Mouse (Mus musculus) MEL (cell line): ENCODE data around the gene Edem3. TPM values are rescaled to one million over a fixed set of nuclear protein-coding genes. Genes with fewer than 3 reads are reported as not detected.

ENCODE experiments used
- DNase-seq: peaks from one replicate; pipeline ENCODE4 v3.0.0; 2011; ENCODE audit warnings: low read depth, low spot score
- H3K27ac ChIP-seq: 2 replicates; pipeline ENCODE4 v1.5.1; 2012; ENCODE audit warnings: low read depth, mild to moderate bottlenecking, control low read depth, low read length, moderate library complexity; ENCODE audit not compliant: control insufficient read depth
- H3K27me3 ChIP-seq, 2 experiments: fragments of 150-350 bp in 1 of 2; sonication (generic) in 1 of 2; 2 replicates each; pipeline ENCODE4 v1.6.1; 2012; ENCODE audit warnings: low read length in 2 of 2, mild to moderate bottlenecking in 2 of 2, improper control_type of control experiment in 1 of 2, moderate library complexity in 1 of 2; ENCODE audit not compliant: insufficient read depth in 2 of 2, control insufficient read depth in 1 of 2
- H3K36me3 ChIP-seq, 2 experiments: 2 replicates each; pipeline ENCODE4 v1.6.1; 2012 to 2014; ENCODE audit warnings: low read length in 2 of 2, improper control_type of control experiment in 1 of 2, inconsistent platforms in 1 of 2, mild to moderate bottlenecking in 1 of 2; ENCODE audit not compliant: insufficient read depth in 2 of 2, control insufficient read depth in 1 of 2
- H3K4me1 ChIP-seq, 2 experiments: fragments of 150-350 bp in 1 of 2; sonication (generic) in 1 of 2; 2 replicates each; pipeline ENCODE4 v1.6.1; 2012; ENCODE audit warnings: low read length in 2 of 2, improper control_type of control experiment in 1 of 2, mild to moderate bottlenecking in 1 of 2; ENCODE audit not compliant: insufficient read depth in 2 of 2, control insufficient read depth in 1 of 2
- H3K4me3 ChIP-seq, 2 experiments: fragments of 150-350 bp in 1 of 2; sonication (generic) in 1 of 2; 2 replicates each; pipeline ENCODE4 v1.5.1; 2012; ENCODE audit warnings: low read depth in 2 of 2, low read length in 2 of 2, mild to moderate bottlenecking in 2 of 2, moderate library complexity in 2 of 2, control low read depth in 1 of 2, improper control_type of control experiment in 1 of 2; ENCODE audit not compliant: control insufficient read depth in 1 of 2, insufficient read depth in 1 of 2
- H3K79me2 ChIP-seq: 2 replicates; pipeline ENCODE4 v1.6.1; 2012; ENCODE audit warnings: mild to moderate bottlenecking, low read length, moderate library complexity; ENCODE audit not compliant: control insufficient read depth, poor library complexity, insufficient read depth
- H3K9ac ChIP-seq: 2 replicates; pipeline ENCODE4 v1.6.1; 2012; ENCODE audit warnings: low read depth, mild to moderate bottlenecking, control low read depth, low read length, moderate library complexity; ENCODE audit not compliant: control insufficient read depth, poor library complexity, severe bottlenecking
- H3K9me3 ChIP-seq: fragments of 150-350 bp; sonication (generic); replicated peaks from 2 replicates; pipeline ENCODE4 v1.6.1; 2012; ENCODE audit warnings: mild to moderate bottlenecking, low read length, improper control_type of control experiment, moderate library complexity; ENCODE audit not compliant: insufficient read depth
- BHLHE40 ChIP-seq: IDR thresholded peaks from 2 replicates; pipeline ENCODE4 v1.6.1; 2012; ENCODE audit warnings: low read depth, mild to moderate bottlenecking, inconsistent platforms, low read length, improper control_type of control experiment, borderline replicate concordance
- CHD1 ChIP-seq: IDR thresholded peaks from 2 replicates; pipeline ENCODE4 v1.6.1; 2012; ENCODE audit warnings: low read depth, mild to moderate bottlenecking, inconsistent platforms, low read length, improper control_type of control experiment
- CTCF ChIP-seq, 3 experiments: IDR thresholded peaks in 2 of 3; conservative IDR thresholded peaks in 1 of 3; 2 replicates each; pipeline ENCODE4 v1.5.1; 2011 to 2012; ENCODE audit warnings: low read length in 3 of 3, low read depth in 2 of 3, mild to moderate bottlenecking in 2 of 3, improper control_type of control experiment in 1 of 3, inconsistent platforms in 1 of 3, mixed read lengths in 1 of 3, moderate library complexity in 1 of 3; ENCODE audit not compliant: control insufficient read depth in 1 of 3, insufficient read depth in 1 of 3, poor library complexity in 1 of 3, severe bottlenecking in 1 of 3
- ELF1 ChIP-seq: IDR thresholded peaks from 2 replicates; pipeline ENCODE4 v1.6.1; 2014; ENCODE audit warnings: low read depth, mild to moderate bottlenecking, inconsistent platforms, low read length, improper control_type of control experiment, moderate library complexity
- EP300 ChIP-seq, 2 experiments: IDR thresholded peaks; 2 replicates each; pipeline ENCODE4 v1.6.1; 2011; ENCODE audit warnings: improper control_type of control experiment in 2 of 2, low read length in 2 of 2, low read depth in 1 of 2, mild to moderate bottlenecking in 1 of 2
- ETS1 ChIP-seq: IDR thresholded peaks from 2 replicates; pipeline ENCODE4 v1.6.1; 2012; ENCODE audit warnings: low read depth, mild to moderate bottlenecking, inconsistent platforms, low read length, improper control_type of control experiment, moderate library complexity
- GABPA ChIP-seq: IDR thresholded peaks from 2 replicates; pipeline ENCODE4 v1.6.1; 2012; ENCODE audit warnings: low read depth, mild to moderate bottlenecking, inconsistent platforms, low read length, improper control_type of control experiment, moderate library complexity
- GATA1 ChIP-seq: IDR thresholded peaks from 2 replicates; pipeline ENCODE4 v1.6.1; 2011; ENCODE audit warnings: low read depth, low read length, improper control_type of control experiment
- HCFC1 ChIP-seq: IDR thresholded peaks from 2 replicates; pipeline ENCODE4 v1.6.1; 2012; ENCODE audit warnings: low read depth, mild to moderate bottlenecking, inconsistent platforms, low read length, improper control_type of control experiment, moderate library complexity
- JUND ChIP-seq: IDR thresholded peaks from 2 replicates; pipeline ENCODE4 v1.6.1; 2011; ENCODE audit warnings: low read depth, mild to moderate bottlenecking, improper control_type of control experiment, low read length
- KAT2A ChIP-seq: conservative IDR thresholded peaks from 2 replicates; pipeline ENCODE4 v1.6.1; 2012; ENCODE audit warnings: low read depth, low read length, improper control_type of control experiment, inconsistent platforms
- MAFK ChIP-seq: IDR thresholded peaks from 2 replicates; pipeline ENCODE4 v1.6.1; 2011; ENCODE audit warnings: low read depth, mild to moderate bottlenecking, low read length, improper control_type of control experiment, borderline replicate concordance
- MAZ ChIP-seq: IDR thresholded peaks from 2 replicates; pipeline ENCODE4 v1.6.1; 2012; ENCODE audit warnings: low read depth, mild to moderate bottlenecking, inconsistent platforms, low read length, improper control_type of control experiment
- MEF2A ChIP-seq: IDR thresholded peaks from 2 replicates; pipeline ENCODE4 v1.6.1; 2014; ENCODE audit warnings: low read depth, mild to moderate bottlenecking, inconsistent platforms, low read length, improper control_type of control experiment; ENCODE audit not compliant: poor library complexity, insufficient replicate concordance, severe bottlenecking; ENCODE audit errors: extremely low read depth
- MYB ChIP-seq: IDR thresholded peaks from 2 replicates; pipeline ENCODE4 v1.6.1; 2011; ENCODE audit warnings: mild to moderate bottlenecking, low read depth, low read length, improper control_type of control experiment
- NRF1 ChIP-seq: IDR thresholded peaks from 2 replicates; pipeline ENCODE4 v1.6.1; 2014; ENCODE audit warnings: low read depth, mild to moderate bottlenecking, inconsistent platforms, low read length, improper control_type of control experiment, moderate library complexity; ENCODE audit not compliant: poor library complexity, insufficient read depth, severe bottlenecking
- POLR2AphosphoS2 ChIP-seq: IDR thresholded peaks from 2 replicates; pipeline ENCODE4 v1.6.1; 2011; ENCODE audit warnings: low read length, improper control_type of control experiment
- SIN3A ChIP-seq: IDR thresholded peaks from 2 replicates; pipeline ENCODE4 v1.6.1; 2012; ENCODE audit warnings: low read length, improper control_type of control experiment, inconsistent platforms
- SMC3 ChIP-seq: IDR thresholded peaks from 2 replicates; pipeline ENCODE4 v1.6.1; 2011; ENCODE audit warnings: low read depth, low read length, improper control_type of control experiment
- TAL1 ChIP-seq: IDR thresholded peaks from 2 replicates; pipeline ENCODE4 v1.6.1; 2012; ENCODE audit warnings: mild to moderate bottlenecking, inconsistent platforms, low read length, moderate library complexity, mixed read lengths
- UBTF ChIP-seq: IDR thresholded peaks from 2 replicates; pipeline ENCODE4 v1.6.1; 2012; ENCODE audit warnings: low read depth, mild to moderate bottlenecking, inconsistent platforms, low read length, improper control_type of control experiment, moderate library complexity, borderline replicate concordance; ENCODE audit not compliant: insufficient read depth
- USF1 ChIP-seq: IDR thresholded peaks from 2 replicates; pipeline ENCODE4 v1.6.1; 2014; ENCODE audit warnings: low read depth, mild to moderate bottlenecking, inconsistent platforms, low read length, improper control_type of control experiment, moderate library complexity
- USF2 ChIP-seq, 2 experiments: IDR thresholded peaks; 2 replicates each; pipeline ENCODE4 v1.6.1; 2011 to 2012; ENCODE audit warnings: improper control_type of control experiment in 2 of 2, low read length in 2 of 2, borderline replicate concordance in 1 of 2, inconsistent platforms in 1 of 2, low read depth in 1 of 2, mild to moderate bottlenecking in 1 of 2; ENCODE audit not compliant: insufficient read depth in 1 of 2
- ZC3H11A ChIP-seq: IDR thresholded peaks from 2 replicates; pipeline ENCODE4 v1.6.1; 2012; ENCODE audit warnings: low read depth, mild to moderate bottlenecking, inconsistent platforms, low read length, improper control_type of control experiment
- polyA plus RNA-seq, 2 experiments: library from polyadenylated mRNA; stranded (reverse) in 1 of 2; unstranded in 1 of 2; fragments of >175 nt in 1 of 2; fragments of >200 nt in 1 of 2; gene quantifications; 2 replicates each; pipeline versions ENCODE4 v1.2.1 to v1.2.4; 2012; ENCODE audit warnings: low replicate concordance in 2 of 2, low read depth in 1 of 2; ENCODE audit not compliant: insufficient read length in 2 of 2, insufficient read depth in 1 of 2, missing spikeins in 1 of 2
- total RNA-seq: library from RNA; depleted of rRNA; stranded (reverse); fragments of 300-350 nt; gene quantifications from 2 replicates; pipeline ENCODE4 v1.2.3, GENCODE M21; 2012

Edem3 gene
- total and polyA plus RNA-seq, 3 experiments: 11.6 to 15.6 TPM; not detected in 1

DNA sequence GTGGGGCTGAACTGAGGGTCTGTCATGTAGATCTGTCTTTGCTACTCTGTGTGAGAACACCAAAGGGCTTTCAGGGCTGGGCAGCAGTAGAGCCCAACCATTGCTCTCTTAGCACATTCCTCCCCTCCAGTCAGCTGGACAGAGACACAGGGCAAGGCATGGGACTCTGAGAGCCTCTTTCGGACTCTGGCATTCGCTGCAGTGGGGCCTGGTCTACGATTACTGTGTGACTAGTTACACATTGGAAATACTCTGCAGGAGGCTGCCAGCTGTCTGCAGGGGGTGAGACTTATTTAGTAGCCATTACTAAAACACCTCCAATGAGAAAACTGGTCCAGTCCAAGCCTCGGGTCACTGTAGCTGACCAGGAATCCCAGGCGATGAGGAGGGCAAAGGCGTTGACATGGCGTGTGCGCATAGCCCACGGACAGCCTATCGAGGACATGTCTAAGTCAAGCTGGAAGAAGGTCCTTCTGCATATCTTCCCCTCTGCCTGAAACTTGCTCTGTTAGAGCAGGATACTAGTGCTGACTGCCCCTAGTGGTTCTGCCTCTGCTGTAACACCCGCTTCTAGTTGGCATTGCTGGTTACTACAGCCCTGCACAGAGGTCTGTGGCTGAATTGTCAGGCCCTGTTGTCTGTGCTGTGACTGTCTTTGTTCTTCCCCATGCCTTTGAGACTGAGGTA lies 39.0 kb upstream of the Edem3 start:
- H3K27ac ChIP-seq: no peak overlapping the region
- no peak overlapping the region for H3K9ac ChIP-seq
- H3K4me1 ChIP-seq: 0 out of 4 replicates have a peak, but pooled peaks cover 0 to 2% of the 10 kb centered on the region in 2 experiments
- TF ChIP-seq MEF2A: no peak
- TF ChIP-seq SMC3: peak; percentile 13; the same call in 1 of the 2 replicates
- TF ChIP-seq TAL1: no peak
- TF ChIP-seq HCFC1: no peak
- TF ChIP-seq CTCF (IDR thresholded peaks at IDR 0.05 in 2 of 3, conservative IDR thresholded peaks at IDR 0.05 in 1 of 3; ENCODE audit: control insufficient read depth in 1 of 3, insufficient read depth in 1 of 3, low read depth in 2 of 3, low read length in 3 of 3, poor library complexity in 1 of 3, severe bottlenecking in 1 of 3): peak in 1 of 3 experiments; percentile 8; a peak in 1 of 6 replicates
- TF ChIP-seq MAFK: no peak
- TF ChIP-seq USF2 (IDR thresholded peaks at IDR 0.05; ENCODE audit: borderline replicate concordance in 1 of 2, insufficient read depth in 1 of 2, low read depth in 1 of 2, low read length in 2 of 2): no peak
- no peak for TF ChIP-seq UBTF
- no peak for TF ChIP-seq BHLHE40
- TF ChIP-seq MYB: no peak
- TF ChIP-seq USF1: no peak
- no peak for TF ChIP-seq EP300 (IDR thresholded peaks at IDR 0.05; ENCODE audit: low read depth in 1 of 2, low read length in 2 of 2)
- TF ChIP-seq, all 39 proteins: peak for 2
- no peak overlapping the region for H3K4me3 ChIP-seq
- no peak for DNase-seq
- H3K79me2 ChIP-seq: no peaks in the 10 kb centered on the region
- H3K36me3 ChIP-seq: peaks cover 0 to 11% of the 10 kb centered on the region in 2 experiments; a peak in 3 of 4 replicates
- H3K27me3 ChIP-seq: no peaks in the 10 kb centered on the region
- no peaks in the 10 kb centered on the region for H3K9me3 ChIP-seq

DNA sequence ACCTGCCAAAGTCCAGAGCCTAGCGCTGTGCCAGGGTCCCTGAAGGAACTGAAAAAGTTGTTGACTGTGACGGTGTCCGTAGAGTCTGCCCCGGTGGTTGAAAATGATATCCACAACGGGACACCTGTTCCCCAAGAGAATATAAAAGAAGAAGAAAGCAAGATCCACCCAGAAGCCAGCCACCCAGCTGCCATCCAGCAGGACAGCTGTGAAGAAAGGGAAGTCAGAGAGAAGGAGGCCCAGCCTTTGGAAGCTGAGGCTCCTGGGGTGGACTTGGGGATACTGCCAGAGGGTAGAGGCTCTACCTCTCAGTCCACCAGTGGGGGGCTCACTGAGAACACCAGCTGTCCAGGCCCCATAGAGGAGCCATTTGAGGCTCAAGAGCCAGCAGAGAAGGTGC lies 37.5 kb upstream of the Edem3 start:
- 0 out of 4 replicates have a peak, but pooled peaks cover 0 to 2% of the 10 kb centered on the region in 2 experiments for H3K4me1 ChIP-seq
- TF ChIP-seq ETS1: no peak
- TF ChIP-seq JUND: no peak
- TF ChIP-seq POLR2AphosphoS2: no peak
- no peak for TF ChIP-seq ZC3H11A
- TF ChIP-seq SIN3A: no peak
- TF ChIP-seq MAZ: no peak
- no peak for TF ChIP-seq ELF1
- no peak for TF ChIP-seq GABPA
- no peak for TF ChIP-seq NRF1
- TF ChIP-seq TAL1: no peak
- no peak for TF ChIP-seq USF1
- TF ChIP-seq CHD1: no peak
- TF ChIP-seq KAT2A: no peak
- TF ChIP-seq MAFK: no peak
- TF ChIP-seq UBTF: no peak
- TF ChIP-seq MYB: no peak
- no peak for TF ChIP-seq GATA1
- TF ChIP-seq USF2 (IDR thresholded peaks at IDR 0.05; ENCODE audit: borderline replicate concordance in 1 of 2, insufficient read depth in 1 of 2, low read depth in 1 of 2, low read length in 2 of 2): no peak
- no peaks in the 10 kb centered on the region for H3K9me3 ChIP-seq
- H3K79me2 ChIP-seq: no peaks in the 10 kb centered on the region
- peaks cover 0 to 11% of the 10 kb centered on the region in 2 experiments; a peak in 3 of 4 replicates for H3K36me3 ChIP-seq
- H3K27me3 ChIP-seq: no peaks in the 10 kb centered on the region
- no peak overlapping the region for H3K27ac ChIP-seq
- no peak overlapping the region for H3K4me3 ChIP-seq
- H3K9ac ChIP-seq: no peak overlapping the region
- no peak for DNase-seq
